Mouse (Mus musculus) G1E (cell line): Measurements from ENCODE around the gene H2al1e.

Source experiments
- CTCF ChIP-seq: IDR thresholded peaks from 2 replicates; pipeline ENCODE4 v1.5.1; 2012; ENCODE audit warnings: low read depth, low read length, inconsistent platforms, mixed read lengths
- GATA2 ChIP-seq: IDR thresholded peaks from 2 replicates; pipeline ENCODE4 v1.6.1; 2012; ENCODE audit warnings: low read depth, low read length, inconsistent platforms, borderline replicate concordance
- POLR2AphosphoS5 ChIP-seq: IDR thresholded peaks from 2 replicates; pipeline ENCODE4 v1.6.1; 2012; ENCODE audit warnings: low read depth, low read length, inconsistent platforms; ENCODE audit not compliant: insufficient replicate concordance
- TAL1 ChIP-seq: conservative IDR thresholded peaks from 2 replicates; pipeline ENCODE4 v1.6.1; 2012; ENCODE audit warnings: low read depth, low read length, inconsistent platforms, mixed read lengths

DNA sequence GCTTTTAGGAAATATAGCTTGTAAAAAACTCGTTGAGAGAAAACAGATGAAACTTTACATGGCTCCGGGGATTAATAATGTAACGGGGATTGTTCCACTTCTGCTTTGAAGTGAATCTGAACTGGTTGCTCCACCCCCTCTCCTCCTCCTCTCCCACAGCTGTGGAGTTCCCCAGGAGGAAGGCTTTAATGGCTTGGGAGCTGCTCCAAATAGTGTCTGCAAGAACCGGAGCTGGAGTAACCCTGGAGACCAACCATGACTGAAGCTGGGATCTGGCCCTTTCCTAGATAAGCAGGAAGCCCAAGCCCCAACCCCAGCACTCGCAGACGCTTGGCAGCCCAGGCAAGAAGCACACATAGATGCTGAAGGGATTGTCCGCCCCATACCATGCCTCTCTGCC is 43.9 kb upstream of the H2al1e start:
- TF ChIP-seq GATA2, result no peak
- no peak for TF ChIP-seq CTCF
- TF ChIP-seq TAL1, result no peak
- TF ChIP-seq POLR2AphosphoS5, result no peak
